ENCODE assay signal across 15 mouse cellular contexts in genomic region chr12:91803207-91803932, GRCm38 (mm10). TPM values are rescaled to one million over a fixed set of nuclear protein-coding genes. Genes with fewer than 3 reads are reported as not detected.
A peak's percentile ranks its signal among the peaks of the same experiment; 100 is the strongest.
DNase-seq lines count a peak whose midpoint lies in the region; ATAC-seq and TF ChIP-seq lines count a peak whose summit lies in the region.
"Had no signal": no experiment of that assay in that cellular context is flagged by ENCODE, and none has a peak within 500 bp of the region (broad histone marks: within the 10 kb centered on the region; RNA-seq: fewer than 3 reads in every experiment).

No protein-coding gene starts in this region.

- no peak for TF ChIP-seq CTCF in left cerebral cortex, adult 2 months (IDR thresholded peaks at IDR 0.05)

- DNase-seq in left cerebral cortex, adult 2 months (ENCODE audit: extremely low spot score in 1 of 2, low spot score in 2 of 2): peak; percentile 31 to 35
- no peak for DNase-seq in left cerebral cortex, adult 11 months (ENCODE audit: low spot score)
- peak; percentile 26 to 53 for DNase-seq in left cerebral cortex, adult 9 months (ENCODE audit: low spot score in 2 of 2)
- DNase-seq in right cerebral cortex, postnatal 14 days: peak; percentile 36
- DNase-seq in cerebellum, postnatal 10 days: no peak
- no peak for DNase-seq in kidney, postnatal 4 days
- DNase-seq in cerebellum, postnatal 25 days: no peak
- DNase-seq: gastrocnemius, postnatal 25 days; kidney, adult 8-10 months; liver had no signal

- H3K27ac ChIP-seq in left cerebral cortex, adult 2 months: peak overlapping the region; percentile 11; the same call in 1 of the 2 replicates
- H3K27ac ChIP-seq: embryonic facial prominence, embryonic 12.5 days; hindbrain, embryonic 13.5 days; lung, embryonic 15.5 days; stomach, postnatal 0 days had no signal

- peak; percentile 93 for ATAC-seq in frontal cortex, adult (ENCODE audit: low TSS enrichment)

- no peak overlapping the region for H3K4me3 ChIP-seq in left cerebral cortex, adult 2 months
- H3K4me3 ChIP-seq: embryonic facial prominence, embryonic 12.5 days; hindbrain, embryonic 13.5 days; lung, embryonic 15.5 days had no signal

- intact Hi-C loops in left cerebral cortex, adult 2 months (cut with DNase I): no loop called here

RNA-seq across cellular contexts. Expression of gene Ston2, which starts 15.2 kb away (rescaled TPM):
- total RNA-seq in left cerebral cortex, adult 2 months (2021): 10 to 100 TPM; 17.1 to 20.2 TPM

RNA-seq across cellular contexts. Expression of gene Sel1l, which starts 45.6 kb away (rescaled TPM):
- 100 to 1,000 TPM; 158 to 172 TPM for total RNA-seq in left cerebral cortex, adult 2 months (2021)

Comparison
In these comparisons a context has a peak if more than half of its experiments do, and no peak if none do; other contexts are left out.
1. DNase-seq: peak in left cerebral cortex, adult 2 months (2 of 2), left cerebral cortex, adult 9 months (2 of 2) and right cerebral cortex, postnatal 14 days (single experiment); none in left cerebral cortex, adult 11 months (single experiment), cerebellum, postnatal 10 days (0 of 2), kidney, postnatal 4 days (0 of 2) and cerebellum, postnatal 25 days (0 of 2).